ENCODE assay signal across 11 mouse cellular contexts in genomic region chr8:87831116-87831515, GRCm38 (mm10).
DNase-seq lines count a peak whose midpoint lies in the region; ATAC-seq and TF ChIP-seq lines count a peak whose summit lies in the region.
"Had no signal": no experiment of that assay in that cellular context is flagged by ENCODE, and none has a peak within 500 bp of the region (broad histone marks: within the 10 kb centered on the region; RNA-seq: fewer than 3 reads in every experiment).

No protein-coding gene starts in this region.

- DNase-seq in heart, embryonic 10.5 days (ENCODE audit: low spot score) = no peak
- no peak for DNase-seq in heart, adult 9 months (ENCODE audit: low spot score in 2 of 2)
- peak; percentile 79 for DNase-seq in mesoderm, embryonic 11.5 days (ENCODE audit: low read depth, low spot score)
- no peak for DNase-seq in left cerebral cortex, postnatal 10 days (ENCODE audit: extremely low spot score in 1 of 2, low spot score in 2 of 2)
- DNase-seq in cerebellum, postnatal 25 days = no peak
- DNase-seq: liver, postnatal 0 days had no signal

- peaks cover 66% of the 10 kb centered on the region for H3K4me1 ChIP-seq in heart, embryonic 10.5 days
- H3K4me1 ChIP-seq in E14TG2a.4 (replicated peaks; ENCODE audit: low read depth, low read length) = peaks cover 71% of the 10 kb centered on the region
- peaks cover 65% of the 10 kb centered on the region for H3K4me1 ChIP-seq in embryonic facial prominence, embryonic 15.5 days
- peaks cover 28% of the 10 kb centered on the region for H3K4me1 ChIP-seq in intestine, embryonic 15.5 days (replicated peaks)

- no peaks in the 10 kb centered on the region for H3K9me3 ChIP-seq in heart, embryonic 10.5 days
- H3K9me3 ChIP-seq in E14TG2a.4 (ENCODE audit: low read length) = no peaks in the 10 kb centered on the region
- no peaks in the 10 kb centered on the region for H3K9me3 ChIP-seq in embryonic facial prominence, embryonic 15.5 days (replicated peaks)
- H3K9me3 ChIP-seq in intestine, embryonic 15.5 days = no peaks in the 10 kb centered on the region
- H3K9me3 ChIP-seq: heart, embryonic 15.5 days had no signal

- no peak overlapping the region for H3K9ac ChIP-seq in embryonic facial prominence, embryonic 15.5 days
- no peak overlapping the region for H3K9ac ChIP-seq in intestine, embryonic 15.5 days
- H3K9ac ChIP-seq: heart, embryonic 15.5 days; liver, postnatal 0 days had no signal

- H3K4me3 ChIP-seq in heart, embryonic 10.5 days = 0 out of 2 replicates have a peak overlapping the region, but pooled peaks have one; percentile 13
- H3K4me3 ChIP-seq in E14TG2a.4 (replicated peaks; ENCODE audit: low read length) = peak overlapping the region; percentile 49
- no peak overlapping the region for H3K4me3 ChIP-seq in embryonic facial prominence, embryonic 15.5 days (replicated peaks)
- no peak overlapping the region for H3K4me3 ChIP-seq in intestine, embryonic 15.5 days (replicated peaks)
- H3K4me3 ChIP-seq: erythroblast, embryonic 14.5 days; heart, embryonic 15.5 days had no signal

- WGBS in heart, embryonic 10.5 days = 16% methylated on average over 9 of the region's 9 CpGs
- WGBS in embryonic facial prominence, embryonic 15.5 days = 29% methylated on average over 9 of the region's 9 CpGs
- 30% methylated on average over 9 of the region's 9 CpGs for whole genome bisulfite sequencing in intestine, embryonic 15.5 days

- intact Hi-C loops in left cerebral cortex, postnatal 10 days (cut with DNase I) = no loop called here

- no peaks in the 10 kb centered on the region for H3K36me3 ChIP-seq in heart, embryonic 10.5 days
- H3K36me3 ChIP-seq in E14TG2a.4 (ENCODE audit: insufficient read depth, low read length) = peaks cover 5% of the 10 kb centered on the region; the same call in 1 of the 2 replicates
- H3K36me3 ChIP-seq in embryonic facial prominence, embryonic 15.5 days = no peaks in the 10 kb centered on the region
- H3K36me3 ChIP-seq in intestine, embryonic 15.5 days = no peaks in the 10 kb centered on the region
- H3K36me3 ChIP-seq: heart, embryonic 15.5 days had no signal

- H3K4me2 ChIP-seq in embryonic facial prominence, embryonic 15.5 days (replicated peaks) = no peak overlapping the region
- no peak overlapping the region for H3K4me2 ChIP-seq in intestine, embryonic 15.5 days (replicated peaks)
- H3K4me2 ChIP-seq: heart, embryonic 15.5 days had no signal

- ATAC-seq in embryonic facial prominence, embryonic 15.5 days (ENCODE audit: insufficient number of reproducible peaks, low FRiP score, low TSS enrichment, low read depth) = no peak
- ATAC-seq in intestine, embryonic 15.5 days = no peak
- ATAC-seq: liver, postnatal 0 days had no signal

- no peak for TF ChIP-seq CTCF in E14TG2a.4 (conservative IDR thresholded peaks at IDR 0.05; ENCODE audit: low read length)

- no peaks in the 10 kb centered on the region for H3K27me3 ChIP-seq in heart, embryonic 10.5 days (ENCODE audit: insufficient read depth, poor library complexity, severe bottlenecking)
- H3K27me3 ChIP-seq in E14TG2a.4 (ENCODE audit: insufficient read depth, low read length) = no peaks in the 10 kb centered on the region
- no peaks in the 10 kb centered on the region for H3K27me3 ChIP-seq in embryonic facial prominence, embryonic 15.5 days
- no peaks in the 10 kb centered on the region for H3K27me3 ChIP-seq in intestine, embryonic 15.5 days (replicated peaks)
- H3K27me3 ChIP-seq: heart, embryonic 15.5 days had no signal

- peak overlapping the region; percentile 87 for H3K27ac ChIP-seq in heart, embryonic 10.5 days
- peak overlapping the region; percentile 51; the same call in 1 of the 2 replicates for H3K27ac ChIP-seq in embryonic facial prominence, embryonic 15.5 days (replicated peaks)
- H3K27ac ChIP-seq in intestine, embryonic 15.5 days = no peak overlapping the region

Comparison
In these comparisons a context has a peak if more than half of its experiments do, and no peak if none do; other contexts are left out.
1. H3K4me3 ChIP-seq: peak in heart, embryonic 10.5 days (single experiment) and E14TG2a.4 (single experiment); none in embryonic facial prominence, embryonic 15.5 days (single experiment) and intestine, embryonic 15.5 days (single experiment).